Mouse (Mus musculus): ENCODE measurements around the gene Gsn. TPM values are rescaled to one million over a fixed set of nuclear protein-coding genes. Genes with fewer than 3 reads are reported as not detected.

Gsn gene
- polyA plus RNA-seq, 1 experiment = 166 TPM

DNA sequence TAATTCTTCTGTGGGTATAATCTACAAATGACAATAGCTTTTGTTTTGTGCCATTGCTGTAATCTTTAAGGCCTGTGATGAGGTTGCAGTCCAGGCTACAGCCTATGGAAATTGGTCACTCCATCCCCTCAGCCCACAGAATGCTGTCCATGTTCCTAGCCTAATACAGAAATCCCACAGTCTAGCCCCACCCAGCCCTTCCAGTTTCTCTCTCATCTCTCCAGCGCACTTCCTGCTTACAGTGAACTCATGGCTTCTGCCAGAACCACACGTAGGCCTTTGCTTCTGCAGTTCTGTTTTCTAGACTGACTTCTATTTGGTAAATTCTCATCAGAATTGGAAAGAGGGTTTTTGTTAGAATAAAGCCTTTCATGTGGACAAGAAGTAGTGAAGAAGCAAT is 89.8 kb downstream of the Gsn start:
- H3K4me3 ChIP-seq (ENCODE audit: insufficient read depth, poor library complexity, severe bottlenecking) = no peak overlapping the region
- H3K79me3 ChIP-seq (ENCODE audit: low read depth) = no peaks in the 10 kb centered on the region
- no peaks in the 10 kb centered on the region for H3K27me3 ChIP-seq (ENCODE audit: control insufficient read depth, insufficient read depth, insufficient read length)
- TF ChIP-seq MAX (IDR thresholded peaks at IDR 0.05) (no peak), CTCF (IDR thresholded peaks at IDR 0.05; ENCODE audit: control insufficient read depth, insufficient read depth, insufficient read length) (no peak), FOSL1 (IDR thresholded peaks at IDR 0.05; ENCODE audit: insufficient read depth, low read length, poor library complexity, severe bottlenecking) (no peak), MYOD1 (IDR thresholded peaks at IDR 0.05; ENCODE audit: control insufficient read depth, insufficient read length, low read depth) (no peak), USF1 (IDR thresholded peaks at IDR 0.05; ENCODE audit: low read depth) (no peak), CEBPB (IDR thresholded peaks at IDR 0.05; ENCODE audit: low read depth) (no peak), MYOG (IDR thresholded peaks at IDR 0.05; ENCODE audit: control insufficient read depth, extremely low read depth, insufficient read length) (no peak)
- no peaks in the 10 kb centered on the region for H3K36me3 ChIP-seq (ENCODE audit: control insufficient read depth, insufficient read depth)
- no peak overlapping the region for H3ac ChIP-seq (ENCODE audit: control insufficient read depth, insufficient read length, low read depth)
- H3K79me2 ChIP-seq (ENCODE audit: control insufficient read depth, insufficient read depth) = no peaks in the 10 kb centered on the region

GRCm38 (mm10) chr2:35349184-35349583 is 93.0 kb downstream of the Gsn start:
- TF ChIP-seq CEBPB (IDR thresholded peaks at IDR 0.05; ENCODE audit: low read depth) (no peak), FOSL1 (IDR thresholded peaks at IDR 0.05; ENCODE audit: insufficient read depth, low read length, poor library complexity, severe bottlenecking) (no peak), MYOG (IDR thresholded peaks at IDR 0.05; ENCODE audit: control insufficient read depth, extremely low read depth, insufficient read length) (no peak), USF1 (IDR thresholded peaks at IDR 0.05; ENCODE audit: low read depth) (no peak), MAX (IDR thresholded peaks at IDR 0.05) (no peak), CTCF (IDR thresholded peaks at IDR 0.05; ENCODE audit: control insufficient read depth, insufficient read depth, insufficient read length) (peak; percentile 46), MYOD1 (IDR thresholded peaks at IDR 0.05; ENCODE audit: control insufficient read depth, insufficient read length, low read depth) (no peak)
- no peak overlapping the region for H3K4me3 ChIP-seq (ENCODE audit: insufficient read depth, poor library complexity, severe bottlenecking)

More at GRCm38 (mm10) chr2:35349184-35349583, 93.0 kb downstream of the Gsn start:
- Histone ChIP-seq H3K27me3 (ENCODE audit: control insufficient read depth, insufficient read depth, insufficient read length) (no peaks in the 10 kb centered on the region), H3K79me3 (ENCODE audit: low read depth) (no peaks in the 10 kb centered on the region), H3K36me3 (ENCODE audit: control insufficient read depth, insufficient read depth) (no peaks in the 10 kb centered on the region), H3ac (ENCODE audit: control insufficient read depth, insufficient read length, low read depth) (no peak overlapping the region), H3K79me2 (ENCODE audit: control insufficient read depth, insufficient read depth) (no peaks in the 10 kb centered on the region)

Other genes starting within 250 kb of the Gsn start
- gene Hc, start 194.9 kb upstream of the Gsn start, polyA plus RNA-seq (2012; fragmentation: generic; extraction: Trizol) = under 0.01 TPM
- not detected for gene AI182371, start 154.8 kb upstream of the Gsn start, polyA plus RNA-seq (2012; fragmentation: generic; extraction: Trizol)
- gene Cntrl, start 146.9 kb upstream of the Gsn start, polyA plus RNA-seq (2012; fragmentation: generic; extraction: Trizol) = 4.0 TPM
- gene Rab14, start 55.3 kb upstream of the Gsn start, polyA plus RNA-seq (2012; fragmentation: generic; extraction: Trizol) = 47.9 TPM
- 87.9 TPM for gene Stom, start 80.6 kb downstream of the Gsn start, polyA plus RNA-seq (2012; fragmentation: generic; extraction: Trizol)
- gene 4930568D16Rik, start 111.3 kb downstream of the Gsn start, polyA plus RNA-seq (2012; fragmentation: generic; extraction: Trizol) = not detected
- not detected for gene 4930402F06Rik, start 140.8 kb downstream of the Gsn start, polyA plus RNA-seq (2012; fragmentation: generic; extraction: Trizol)
- 7.1 TPM for gene Ggta1, start 206.9 kb downstream of the Gsn start, polyA plus RNA-seq (2012; fragmentation: generic; extraction: Trizol)